Mouse (Mus musculus) hindbrain, postnatal 0 days (tissue): ENCODE results near the gene Ncapg. TPM values are rescaled to one million over a fixed set of nuclear protein-coding genes. Genes with fewer than 3 reads are reported as not detected.
A peak's percentile ranks its signal among the peaks of the same experiment; 100 is the strongest.

Experiments used
- ATAC-seq: fragments of 200-750 bp; cut with Nextera tagmentation; 2 replicates; pipeline ENCODE4 v1.8.0; 2017; ENCODE audit warnings: mild to moderate bottlenecking, moderate TSS enrichment, moderate library complexity
- DNase-seq: peaks from one replicate; pipeline ENCODE4 v3.0.0-alpha.2; 2015; ENCODE audit warnings: low spot score
- H3K27ac ChIP-seq: fragments of 300-500 bp; sonication (generic); 2 replicates; pipeline ENCODE4 v1.5.1; 2014; ENCODE audit warnings: mild to moderate bottlenecking
- H3K27me3 ChIP-seq: fragments of 300-500 bp; sonication (generic); 2 replicates; pipeline ENCODE4 v1.6.1; 2014; ENCODE audit warnings: low read length, mixed read lengths; ENCODE audit not compliant: insufficient read depth
- H3K36me3 ChIP-seq: fragments of 300-500 bp; sonication (generic); 2 replicates; pipeline ENCODE4 v1.6.1; 2014; ENCODE audit warnings: low read length, mixed read lengths; ENCODE audit not compliant: insufficient read depth
- H3K4me1 ChIP-seq: fragments of 300-500 bp; sonication (generic); 2 replicates; pipeline ENCODE4 v1.6.1; 2014; ENCODE audit warnings: antibody characterized with exemption, low read length, mixed read lengths; ENCODE audit not compliant: insufficient read depth
- H3K4me2 ChIP-seq: fragments of 300-500 bp; sonication (generic); 2 replicates; pipeline ENCODE4 v1.6.1; 2014; ENCODE audit warnings: low read depth, mild to moderate bottlenecking, low read length, moderate library complexity, mixed read lengths
- H3K4me3 ChIP-seq: fragments of 300-500 bp; sonication (generic); 2 replicates; pipeline ENCODE4 v1.5.1; 2014; ENCODE audit warnings: low read length
- H3K9ac ChIP-seq: fragments of 300-500 bp; sonication (generic); replicated peaks from 2 replicates; pipeline ENCODE4 v1.6.1; 2014; ENCODE audit warnings: mild to moderate bottlenecking, low read length, moderate library complexity, mixed read lengths
- H3K9me3 ChIP-seq: fragments of 300-500 bp; sonication (generic); 2 replicates; pipeline ENCODE4 v1.6.1; 2016; ENCODE audit warnings: low read length, mixed read lengths
- CTCF ChIP-seq: IDR thresholded peaks from 2 replicates; pipeline ENCODE4 v1.5.1; 2016; ENCODE audit warnings: antibody characterized with exemption, control low read depth, low read depth
- WGBS: fragments of 180-500 bp; shearing (Covaris S2); extraction: QIAGEN DNeasy Blood & Tissue Kit; methylation state at CpG from one replicate; pipeline ENCODE4 v1.1.7; 2014; 5-methylcytosine and 5-hydroxymethylcytosine counted together
- polyA plus RNA-seq: library from polyadenylated mRNA; unstranded; fragments of >200 nt; fragmentation: Nextera tagmentation; extraction: Ambion mirVana; gene quantifications from 2 replicates; pipeline ENCODE4 v1.2.1, GENCODE M21; 2015
- total RNA-seq: library from RNA; depleted of rRNA; stranded (reverse); fragments of >200 nt; gene quantifications from 2 replicates; pipeline ENCODE4 v1.2.3, GENCODE M21; 2014

Ncapg gene
- total and polyA plus RNA-seq, 2 experiments from 2014 or later, result 6.4 to 6.5 TPM

DNA sequence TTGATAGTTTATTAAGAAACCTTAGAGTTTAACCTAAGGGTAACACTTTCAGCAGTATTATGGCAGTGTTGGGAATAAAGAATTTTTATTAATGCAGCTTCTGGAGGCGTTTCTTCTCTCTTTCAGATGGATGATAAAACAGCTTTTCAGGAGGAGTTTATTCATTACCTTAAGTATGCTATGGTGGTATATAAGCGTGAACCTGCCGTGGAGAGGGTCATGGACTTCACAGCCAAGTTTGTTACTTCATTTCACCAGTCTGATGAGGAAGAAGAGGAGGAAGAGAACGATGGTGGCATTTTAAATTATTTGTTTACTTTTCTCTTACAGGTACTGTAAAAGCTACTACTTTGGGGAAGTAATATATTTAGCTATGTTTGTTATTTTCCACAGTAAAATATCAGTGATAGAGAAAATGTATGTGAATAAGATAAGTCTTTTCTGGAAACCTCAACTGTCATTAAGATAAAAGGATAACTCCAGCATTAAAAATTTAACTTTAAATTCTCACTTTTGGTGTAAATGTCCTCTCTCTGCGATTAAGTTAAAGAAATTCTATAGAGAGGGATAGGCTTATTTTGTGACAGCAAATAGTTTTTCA lies 1.3 kb downstream of the Ncapg start:
- Histone ChIP-seq H3K27me3 (no peaks in the 10 kb centered on the region), H3K9ac (no peak overlapping the region), H3K4me1 (peaks cover 4% of the 10 kb centered on the region; the same call in 1 of the 2 replicates), H3K9me3 (no peaks in the 10 kb centered on the region), H3K4me2 (peak overlapping the region; percentile 98), H3K4me3 (peak overlapping the region; percentile 69), H3K36me3 (no peaks in the 10 kb centered on the region), H3K27ac (no peak overlapping the region)
- DNase-seq (no peak), ATAC-seq (no peak)
- no peak for TF ChIP-seq CTCF
- 53% methylated on average over 5 of the region's 5 CpGs for WGBS

DNA sequence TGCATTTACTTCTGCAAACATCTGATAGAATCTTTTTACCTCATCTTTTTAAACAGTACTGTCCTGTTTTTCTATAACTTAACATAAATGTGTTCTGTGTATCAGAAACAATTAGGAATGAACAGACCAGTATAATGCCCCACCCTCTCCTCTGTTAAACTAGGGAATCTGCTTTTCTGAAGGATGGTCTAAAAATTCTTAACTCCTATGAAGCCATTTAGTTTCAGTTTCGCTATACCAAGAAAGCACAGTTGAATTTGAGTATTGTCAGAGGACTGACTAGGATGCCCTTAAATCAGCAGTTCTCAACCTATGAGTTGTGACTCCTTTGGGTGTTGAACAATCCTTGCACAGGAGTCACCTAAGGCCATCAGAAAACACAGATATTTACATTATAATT lies 5.3 kb downstream of the Ncapg start:
- Histone ChIP-seq H3K4me3 (no peak overlapping the region), H3K4me2 (no peak overlapping the region), H3K4me1 (peaks cover 4% of the 10 kb centered on the region; the same call in 1 of the 2 replicates), H3K27me3 (no peaks in the 10 kb centered on the region), H3K9me3 (no peaks in the 10 kb centered on the region), H3K9ac (no peak overlapping the region), H3K36me3 (no peaks in the 10 kb centered on the region), H3K27ac (no peak overlapping the region)
- TF ChIP-seq CTCF, result no peak
- DNase-seq, result no peak
- 98% methylated on average over 1 of the region's 1 CpGs for WGBS
- no peak for ATAC-seq

DNA sequence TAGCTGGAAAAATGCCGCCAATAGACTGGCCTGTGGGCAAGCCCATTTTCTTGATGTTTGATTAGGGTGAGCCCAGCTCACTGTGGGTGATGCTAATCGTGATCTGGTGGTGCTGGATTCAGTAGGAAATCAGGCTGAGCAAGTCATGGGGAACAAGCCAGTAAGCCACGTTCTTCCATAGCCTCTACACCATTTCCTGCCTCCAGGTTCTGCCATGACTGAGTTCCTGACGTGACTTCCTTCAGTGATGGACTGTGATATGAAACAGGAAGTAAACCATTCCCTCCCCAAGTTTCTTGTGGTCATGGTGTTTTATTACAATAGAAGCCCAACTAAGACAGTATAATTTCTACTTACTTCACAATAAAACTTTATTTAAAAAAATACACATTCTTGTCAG lies 7.9 kb downstream of the Ncapg start:
- 88% methylated on average over 4 of the region's 4 CpGs for whole genome bisulfite sequencing

GRCm38 (mm10) chr5:45679955-45680354 lies 10.2 kb downstream of the Ncapg start:
- no peaks in the 10 kb centered on the region for H3K27me3 ChIP-seq
- no peak overlapping the region for H3K27ac ChIP-seq
- no peaks in the 10 kb centered on the region for H3K36me3 ChIP-seq
- no peak overlapping the region for H3K9ac ChIP-seq
- no peak for TF ChIP-seq CTCF
- no peaks in the 10 kb centered on the region for H3K9me3 ChIP-seq
- ATAC-seq (no peak), DNase-seq (no peak)
- H3K4me3 ChIP-seq, result no peak overlapping the region
- H3K4me1 ChIP-seq, result no peaks in the 10 kb centered on the region
- no peak overlapping the region for H3K4me2 ChIP-seq

More for the DNA sequence above, 7.9 kb downstream of the Ncapg start:
- H3K4me2 ChIP-seq, result no peak overlapping the region
- ATAC-seq (no peak), DNase-seq (no peak)
- no peaks in the 10 kb centered on the region for H3K4me1 ChIP-seq
- H3K9ac ChIP-seq, result no peak overlapping the region
- H3K4me3 ChIP-seq, result no peak overlapping the region
- H3K27me3 ChIP-seq, result no peaks in the 10 kb centered on the region
- H3K9me3 ChIP-seq, result no peaks in the 10 kb centered on the region
- TF ChIP-seq CTCF, result no peak
- no peak overlapping the region for H3K27ac ChIP-seq
- H3K36me3 ChIP-seq, result no peaks in the 10 kb centered on the region

GRCm38 (mm10) chr5:45683388-45683787 lies 13.7 kb downstream of the Ncapg start:
- no peak for ATAC-seq
- Histone ChIP-seq H3K4me2 (no peak overlapping the region), H3K4me3 (no peak overlapping the region), H3K27ac (no peak overlapping the region), H3K9me3 (no peaks in the 10 kb centered on the region), H3K4me1 (no peaks in the 10 kb centered on the region), H3K27me3 (no peaks in the 10 kb centered on the region), H3K9ac (no peak overlapping the region), H3K36me3 (no peaks in the 10 kb centered on the region)
- no peak for TF ChIP-seq CTCF
- WGBS, result 95% methylated on average over 1 of the region's 1 CpGs
- no peak for DNase-seq

DNA sequence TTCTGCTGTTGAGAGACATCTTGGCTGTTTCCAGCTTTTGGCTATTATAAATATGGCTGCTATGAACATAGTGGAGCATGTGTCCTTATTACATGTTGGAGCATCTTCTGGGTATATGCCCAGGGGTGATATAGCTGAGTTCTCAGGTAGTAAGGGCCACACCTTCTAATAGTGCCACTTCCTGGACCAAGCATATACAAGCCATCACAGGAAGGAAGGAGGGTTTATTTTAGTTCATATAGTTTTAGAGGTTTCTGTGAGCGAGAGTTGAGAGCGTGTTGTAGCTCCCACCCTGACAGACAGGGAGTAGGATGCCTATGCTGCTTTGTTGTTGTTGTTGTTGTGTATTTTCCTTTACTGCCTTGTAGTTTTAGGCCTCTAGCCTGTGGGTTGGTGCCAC lies 15.5 kb downstream of the Ncapg start:
- Histone ChIP-seq H3K4me1 (no peaks in the 10 kb centered on the region), H3K9ac (no peak overlapping the region), H3K4me3 (no peak overlapping the region), H3K36me3 (no peaks in the 10 kb centered on the region), H3K9me3 (no peaks in the 10 kb centered on the region), H3K27ac (no peak overlapping the region), H3K4me2 (no peak overlapping the region), H3K27me3 (no peaks in the 10 kb centered on the region)
- TF ChIP-seq CTCF, result no peak
- ATAC-seq (no peak), DNase-seq (no peak)
- 95% methylated on average over 2 of the region's 2 CpGs for WGBS

GRCm38 (mm10) chr5:45686223-45686622 lies 16.5 kb downstream of the Ncapg start:
- DNase-seq (no peak), ATAC-seq (no peak)
- Histone ChIP-seq H3K4me3 (no peak overlapping the region), H3K9me3 (no peaks in the 10 kb centered on the region), H3K4me2 (no peak overlapping the region), H3K36me3 (no peaks in the 10 kb centered on the region), H3K27me3 (no peaks in the 10 kb centered on the region), H3K4me1 (no peaks in the 10 kb centered on the region), H3K27ac (no peak overlapping the region), H3K9ac (no peak overlapping the region)
- 96% methylated on average over 3 of the region's 3 CpGs for WGBS
- no peak for TF ChIP-seq CTCF
